Mouse (Mus musculus): Measurements from ENCODE around the gene Lrrc73.

- TF ChIP-seq CTCF (conservative IDR thresholded peaks at IDR 0.05; ENCODE audit: low read length) (no peak), NANOG (IDR thresholded peaks at IDR 0.05; ENCODE audit: borderline replicate concordance, low read length) (no peak)
Measured at GRCm38 (mm10) chr17:46283911-46284310, 30.6 kb downstream of the Lrrc73 start.
